Mouse (Mus musculus): ENCODE results near the gene Adam1b. TPM values are rescaled to one million over a fixed set of nuclear protein-coding genes. Genes with fewer than 3 reads are reported as not detected.
A peak's percentile ranks its signal among the peaks of the same experiment; 100 is the strongest.

Adam1b gene
- total RNA-seq (2014; rRNA removed), result not detected in 2 replicates
- not detected in 2 replicates for polyA plus RNA-seq (2015; fragmentation: Nextera tagmentation; extraction: Ambion mirVana)

GRCm38 (mm10) chr5:121503231-121503630 is at the start of gene Adam1b:
Gene Adam1b (minus strand): TSS chr5:121503435.
- Histone ChIP-seq H3K27me3 (ENCODE audit: insufficient read depth, low read length) (no peaks in the 10 kb centered on the region), H3K4me1 (ENCODE audit: insufficient read depth, low read length) (no peaks in the 10 kb centered on the region), H3K36me3 (ENCODE audit: insufficient read depth, low read length) (no peaks in the 10 kb centered on the region), H3K27ac (ENCODE audit: low read depth, low read length) (no peak within 1 kb of the TSS), H3K4me2 (ENCODE audit: low read depth, low read length, poor library complexity, severe bottlenecking) (no peak within 1 kb of the TSS), H3K4me3 (ENCODE audit: low read depth, low read length) (no peak within 1 kb of the TSS), H3K9me3 (ENCODE audit: low read length) (no peaks in the 10 kb centered on the region), H3K9ac (replicated peaks; ENCODE audit: low read length, poor library complexity, severe bottlenecking) (no peak within 1 kb of the TSS)
- TF ChIP-seq CTCF (IDR thresholded peaks at IDR 0.05), result no peak
- ATAC-seq (ENCODE audit: low FRiP score), result no peak
- DNase-seq (ENCODE audit: low spot score), result no peak
- 88% methylated on average over 3 of the region's 3 CpGs for WGBS

- Histone ChIP-seq H3K9me3 (ENCODE audit: low read length) (no peaks in the 10 kb centered on the region), H3K4me1 (ENCODE audit: insufficient read depth, low read length) (peaks cover 11% of the 10 kb centered on the region), H3K36me3 (ENCODE audit: insufficient read depth, low read length) (no peaks in the 10 kb centered on the region), H3K27me3 (ENCODE audit: insufficient read depth, low read length) (no peaks in the 10 kb centered on the region), H3K9ac (replicated peaks; ENCODE audit: low read length, poor library complexity, severe bottlenecking) (no peak overlapping the region), H3K4me3 (ENCODE audit: low read depth, low read length) (no peak overlapping the region), H3K27ac (ENCODE audit: low read depth, low read length) (no peak overlapping the region), H3K4me2 (ENCODE audit: low read depth, low read length, poor library complexity, severe bottlenecking) (no peak overlapping the region)
- TF ChIP-seq CTCF (IDR thresholded peaks at IDR 0.05), result no peak
- ATAC-seq (ENCODE audit: low FRiP score), result no peak
- 86% methylated on average over 7 of the region's 7 CpGs for WGBS
- no peak for DNase-seq (ENCODE audit: low spot score)
These were observed 46.0 kb upstream of the Adam1b start for GRCm38 (mm10) chr5:121549196-121549595.

- H3K9me3 ChIP-seq (ENCODE audit: low read length), result no peaks in the 10 kb centered on the region
- H3K4me3 ChIP-seq (ENCODE audit: low read depth, low read length), result no peak overlapping the region; the same call in 1 of the 2 replicates
- 93% methylated on average over 3 of the region's 3 CpGs for WGBS
- no peak overlapping the region for H3K9ac ChIP-seq (replicated peaks; ENCODE audit: low read length, poor library complexity, severe bottlenecking)
- no peaks in the 10 kb centered on the region for H3K27me3 ChIP-seq (ENCODE audit: insufficient read depth, low read length)
- H3K4me1 ChIP-seq (ENCODE audit: insufficient read depth, low read length), result peaks cover 12% of the 10 kb centered on the region
- H3K36me3 ChIP-seq (ENCODE audit: insufficient read depth, low read length), result no peaks in the 10 kb centered on the region
- no peak for TF ChIP-seq CTCF (IDR thresholded peaks at IDR 0.05)
- no peak overlapping the region for H3K27ac ChIP-seq (ENCODE audit: low read depth, low read length)
- DNase-seq (ENCODE audit: low spot score) (no peak), ATAC-seq (ENCODE audit: low FRiP score) (no peak)
- no peak overlapping the region for H3K4me2 ChIP-seq (ENCODE audit: low read depth, low read length, poor library complexity, severe bottlenecking)
These were observed 43.8 kb upstream of the Adam1b start for GRCm38 (mm10) chr5:121547084-121547483.

GRCm38 (mm10) chr5:121546530-121546895 is 43.3 kb upstream of the Adam1b start:
- DNase-seq (ENCODE audit: low spot score) (peak; percentile 54), ATAC-seq (ENCODE audit: low FRiP score) (peak; percentile 58; the same call in 1 of the 2 replicates)
- H3K4me1 ChIP-seq (ENCODE audit: insufficient read depth, low read length), result peaks cover 12% of the 10 kb centered on the region
- peak overlapping the region; percentile 99 for H3K27ac ChIP-seq (ENCODE audit: low read depth, low read length)
- peak overlapping the region; percentile 98 for H3K4me3 ChIP-seq (ENCODE audit: low read depth, low read length)
- H3K9me3 ChIP-seq (ENCODE audit: low read length), result no peaks in the 10 kb centered on the region
- H3K4me2 ChIP-seq (ENCODE audit: low read depth, low read length, poor library complexity, severe bottlenecking), result peak overlapping the region; percentile 51
- H3K36me3 ChIP-seq (ENCODE audit: insufficient read depth, low read length), result no peaks in the 10 kb centered on the region
- WGBS, result 41% methylated on average over 6 of the region's 6 CpGs
- peak overlapping the region; percentile 98 for H3K9ac ChIP-seq (replicated peaks; ENCODE audit: low read length, poor library complexity, severe bottlenecking)
- H3K27me3 ChIP-seq (ENCODE audit: insufficient read depth, low read length), result no peaks in the 10 kb centered on the region
- peak; percentile 67 for TF ChIP-seq CTCF (IDR thresholded peaks at IDR 0.05)

- TF ChIP-seq CTCF (IDR thresholded peaks at IDR 0.05), result no peak
- Histone ChIP-seq H3K9me3 (ENCODE audit: low read length) (no peaks in the 10 kb centered on the region), H3K4me3 (ENCODE audit: low read depth, low read length) (peak within 1 kb of the TSS; percentile 98), H3K27ac (ENCODE audit: low read depth, low read length) (peak within 1 kb of the TSS; percentile 99), H3K9ac (replicated peaks; ENCODE audit: low read length, poor library complexity, severe bottlenecking) (peak within 1 kb of the TSS; percentile 98), H3K4me2 (ENCODE audit: low read depth, low read length, poor library complexity, severe bottlenecking) (peak within 1 kb of the TSS; percentile 88), H3K4me1 (ENCODE audit: insufficient read depth, low read length) (peaks cover 12% of the 10 kb centered on the region), H3K27me3 (ENCODE audit: insufficient read depth, low read length) (no peaks in the 10 kb centered on the region), H3K36me3 (ENCODE audit: insufficient read depth, low read length) (no peaks in the 10 kb centered on the region)
- DNase-seq (ENCODE audit: low spot score) (peak; percentile 98), ATAC-seq (ENCODE audit: low FRiP score) (peak; percentile 94)
- WGBS, result 2% methylated on average over 49 of the region's 55 CpGs
These were observed 42.7 kb upstream of the Adam1b start, which contains the start of gene Mapkapk5 for GRCm38 (mm10) chr5:121545793-121546529. Gene Mapkapk5 (minus strand): TSS chr5:121545905.
